Mouse (Mus musculus): ENCODE measurements around the gene Polr3h. TPM values are rescaled to one million over a fixed set of nuclear protein-coding genes. Genes with fewer than 3 reads are reported as not detected.

The Polr3h gene
- polyA plus RNA-seq, 2 experiments, result 25.0 to 71.6 TPM

DNA sequence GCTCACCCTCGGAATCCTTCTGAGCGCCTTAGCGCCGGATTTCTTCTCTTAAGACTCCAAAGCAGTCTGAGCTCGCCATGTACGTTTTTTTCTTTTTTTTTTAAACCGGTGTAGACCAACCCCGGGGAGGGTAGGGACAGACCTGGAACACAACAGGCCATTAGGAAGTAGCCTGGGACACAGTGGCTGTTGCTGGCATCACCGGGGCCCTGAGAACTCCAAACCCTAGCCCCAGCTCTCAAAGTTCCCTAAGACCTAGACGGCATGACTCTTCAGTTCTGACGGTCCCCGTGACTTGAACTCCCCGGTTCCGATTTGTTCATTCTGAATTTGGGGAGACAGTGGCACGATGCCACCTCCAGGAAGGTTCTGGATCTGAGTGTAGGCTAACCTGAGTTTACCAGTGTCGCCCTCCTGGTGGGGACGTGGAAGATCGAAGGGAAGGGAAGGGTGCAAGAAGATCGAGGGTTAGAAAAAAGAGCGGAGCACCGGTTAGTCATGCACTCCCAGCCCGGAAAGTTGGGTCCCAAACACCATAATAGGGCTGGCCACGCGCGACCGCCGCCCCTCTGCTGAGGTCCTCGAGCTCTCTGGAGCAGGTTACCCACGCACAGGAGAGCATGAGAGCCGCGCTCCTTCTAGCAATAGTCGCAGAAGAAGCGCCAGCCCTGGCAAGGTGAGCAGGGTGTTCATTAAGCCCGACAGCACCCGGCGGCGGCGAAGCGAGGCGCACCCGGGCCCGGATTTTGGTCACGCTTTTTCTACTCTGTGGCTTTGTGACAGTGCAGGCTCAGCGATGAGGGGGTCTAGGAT is 67.3 kb downstream of the Polr3h start, which contains the start of gene Tob2:
Gene Tob2, minus strand, starts transcription at position 280 of the 813 bp plus-strand sequence.
- H3K27me3 ChIP-seq (ENCODE audit: control insufficient read depth, insufficient read depth, low read length), result no peaks in the 10 kb centered on the region
- H3K4me2 ChIP-seq (replicated peaks; ENCODE audit: low read depth, low read length, severe bottlenecking), result peak within 1 kb of the TSS; percentile 95
- 1% methylated on average over 44 of the region's 44 CpGs for WGBS
- peak within 1 kb of the TSS; percentile 95 for H3K4me3 ChIP-seq (replicated peaks; ENCODE audit: low read length)
- TF ChIP-seq POLR2A (IDR thresholded peaks at IDR 0.05; ENCODE audit: borderline replicate concordance, extremely low read depth, insufficient read depth, insufficient read length), result no peak
- H3K9me3 ChIP-seq (ENCODE audit: control insufficient read depth, low read length), result no peaks in the 10 kb centered on the region
- peak within 1 kb of the TSS; percentile 82 for H3K9ac ChIP-seq (ENCODE audit: low read depth, low read length, severe bottlenecking)
- H3K27ac ChIP-seq (replicated peaks; ENCODE audit: low read depth, low read length), result peak within 1 kb of the TSS; percentile 95
- peaks cover 6% of the 10 kb centered on the region; the same call in 1 of the 2 replicates for H3K4me1 ChIP-seq (ENCODE audit: control insufficient read depth, insufficient read depth, low read length)
- H3K36me3 ChIP-seq (ENCODE audit: control insufficient read depth, insufficient read depth, low read length), result peaks cover 5% of the 10 kb centered on the region
- ATAC-seq (ENCODE audit: low FRiP score, low read depth) (peak; percentile 16), DNase-seq (ENCODE audit: low spot score) (peak; percentile 55)

DNA sequence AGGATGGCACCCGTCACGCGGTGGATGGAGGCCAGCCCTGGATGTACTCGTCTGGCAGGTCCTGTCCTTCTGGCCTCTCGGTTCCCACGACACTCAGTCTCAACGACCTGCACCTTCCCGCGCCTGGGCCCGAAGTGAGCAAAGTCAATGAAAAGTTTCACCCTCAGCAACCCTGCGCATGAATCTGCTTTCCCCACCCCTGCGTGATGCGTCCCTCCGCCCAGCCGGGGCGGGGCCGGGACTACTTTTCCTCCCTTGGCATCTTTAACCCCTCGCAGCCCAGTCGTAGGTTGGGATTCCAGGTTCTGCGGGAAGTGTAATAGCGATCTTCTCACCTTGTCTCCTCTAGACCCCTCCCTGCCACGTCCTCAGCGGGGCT is 67.9 kb downstream of the Polr3h start:
- Histone ChIP-seq H3K27me3 (ENCODE audit: control insufficient read depth, insufficient read depth, low read length) (no peaks in the 10 kb centered on the region), H3K27ac (replicated peaks; ENCODE audit: low read depth, low read length) (peak overlapping the region; percentile 95), H3K9ac (ENCODE audit: low read depth, low read length, severe bottlenecking) (peak overlapping the region; percentile 82), H3K36me3 (ENCODE audit: control insufficient read depth, insufficient read depth, low read length) (peaks cover 10% of the 10 kb centered on the region), H3K9me3 (ENCODE audit: control insufficient read depth, low read length) (no peaks in the 10 kb centered on the region), H3K4me2 (replicated peaks; ENCODE audit: low read depth, low read length, severe bottlenecking) (peak overlapping the region; percentile 95), H3K4me3 (replicated peaks; ENCODE audit: low read length) (peak overlapping the region; percentile 95), H3K4me1 (ENCODE audit: control insufficient read depth, insufficient read depth, low read length) (peaks cover 6% of the 10 kb centered on the region; the same call in 1 of the 2 replicates)
- WGBS, result 1% methylated on average over 21 of the region's 23 CpGs
- TF ChIP-seq POLR2A (IDR thresholded peaks at IDR 0.05; ENCODE audit: borderline replicate concordance, extremely low read depth, insufficient read depth, insufficient read length), result peak; percentile 99; the same call in 1 of the 2 replicates
- ATAC-seq (ENCODE audit: low FRiP score, low read depth) (peak; percentile 38), DNase-seq (ENCODE audit: low spot score) (peak; percentile 93)

DNA sequence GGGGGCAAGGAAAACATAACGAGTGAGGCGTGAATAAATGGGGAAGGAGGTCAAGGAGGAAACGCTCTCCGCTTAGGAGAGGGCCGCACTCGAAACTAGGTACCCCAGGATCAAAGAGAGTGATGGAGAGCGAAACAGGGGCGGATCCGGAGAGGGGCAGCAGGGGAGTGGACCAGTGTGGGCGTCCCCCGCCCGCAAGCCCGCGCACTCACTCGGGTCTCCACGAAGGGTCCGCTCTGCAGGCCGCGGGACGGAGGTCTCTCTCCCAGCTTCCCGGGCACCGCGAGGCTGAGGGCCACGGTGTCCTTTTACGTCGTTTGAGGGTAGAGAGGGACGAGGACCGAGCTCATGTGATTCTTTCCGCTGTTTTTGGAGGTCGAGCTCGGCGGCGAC is 68.3 kb downstream of the Polr3h start:
- peak overlapping the region; percentile 82 for H3K9ac ChIP-seq (ENCODE audit: low read depth, low read length, severe bottlenecking)

DNA sequence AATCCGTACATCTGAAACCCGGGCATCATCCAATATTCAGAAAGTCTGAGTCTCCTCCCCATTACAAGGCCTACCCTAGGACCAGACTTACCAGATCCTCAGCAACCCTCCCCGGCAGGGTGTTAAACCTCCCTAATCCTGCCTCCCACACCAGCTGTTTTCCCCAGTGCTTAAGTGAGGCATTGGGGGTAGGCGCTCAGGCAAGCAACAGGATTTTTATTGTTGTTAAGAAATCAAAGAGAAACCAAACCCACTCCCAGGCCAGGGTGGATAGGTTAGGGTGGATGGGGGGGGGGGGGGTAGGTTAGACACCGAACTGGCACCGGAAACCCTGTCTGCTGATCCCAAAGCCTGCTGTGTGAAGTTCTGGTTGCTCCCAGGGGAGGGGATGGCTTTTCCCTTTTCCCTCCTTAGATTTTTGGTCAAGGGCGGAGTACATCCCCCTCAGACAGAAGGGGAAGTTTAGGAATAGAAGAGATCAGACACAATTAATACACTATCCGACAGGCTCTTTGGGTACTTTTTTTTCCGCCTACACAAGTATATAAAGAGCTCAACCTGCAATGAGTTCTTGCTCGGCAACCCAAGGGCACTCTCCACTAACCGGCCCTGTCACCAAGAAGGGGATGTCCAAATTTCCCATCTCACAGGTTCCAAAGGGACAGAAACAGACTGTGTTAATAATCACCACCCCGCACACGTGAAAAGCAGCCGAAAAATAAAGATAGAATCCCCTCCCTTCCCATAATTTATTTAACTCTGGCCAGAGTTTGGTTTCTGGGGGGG is 68.9 kb downstream of the Polr3h start:
- DNase-seq (ENCODE audit: low spot score), result peak; percentile 15
- ATAC-seq (ENCODE audit: low FRiP score, low read depth), result no peak
- H3K36me3 ChIP-seq (ENCODE audit: control insufficient read depth, insufficient read depth, low read length), result peaks cover 19% of the 10 kb centered on the region

More for the DNA sequence above, 68.3 kb downstream of the Polr3h start:
- Histone ChIP-seq H3K36me3 (ENCODE audit: control insufficient read depth, insufficient read depth, low read length) (peaks cover 13% of the 10 kb centered on the region), H3K9me3 (ENCODE audit: control insufficient read depth, low read length) (no peaks in the 10 kb centered on the region), H3K4me2 (replicated peaks; ENCODE audit: low read depth, low read length, severe bottlenecking) (peak overlapping the region; percentile 95), H3K4me1 (ENCODE audit: control insufficient read depth, insufficient read depth, low read length) (peaks cover 6% of the 10 kb centered on the region; the same call in 1 of the 2 replicates), H3K27me3 (ENCODE audit: control insufficient read depth, insufficient read depth, low read length) (no peaks in the 10 kb centered on the region), H3K4me3 (replicated peaks; ENCODE audit: low read length) (peak overlapping the region; percentile 95), H3K27ac (replicated peaks; ENCODE audit: low read depth, low read length) (peak overlapping the region; percentile 95)
- no peak for TF ChIP-seq POLR2A (IDR thresholded peaks at IDR 0.05; ENCODE audit: borderline replicate concordance, extremely low read depth, insufficient read depth, insufficient read length)
- ATAC-seq (ENCODE audit: low FRiP score, low read depth) (no peak), DNase-seq (ENCODE audit: low spot score) (peak; percentile 9)
- 0% methylated on average over 27 of the region's 33 CpGs for WGBS

More for the DNA sequence above, 68.9 kb downstream of the Polr3h start:
- H3K9ac ChIP-seq (ENCODE audit: low read depth, low read length, severe bottlenecking), result peak overlapping the region; percentile 82
- H3K27me3 ChIP-seq (ENCODE audit: control insufficient read depth, insufficient read depth, low read length), result no peaks in the 10 kb centered on the region
- no peaks in the 10 kb centered on the region for H3K9me3 ChIP-seq (ENCODE audit: control insufficient read depth, low read length)
- H3K27ac ChIP-seq (replicated peaks; ENCODE audit: low read depth, low read length), result peak overlapping the region; percentile 95; the same call in 1 of the 2 replicates
- TF ChIP-seq POLR2A (IDR thresholded peaks at IDR 0.05; ENCODE audit: borderline replicate concordance, extremely low read depth, insufficient read depth, insufficient read length), result no peak
- H3K4me2 ChIP-seq (replicated peaks; ENCODE audit: low read depth, low read length, severe bottlenecking), result peak overlapping the region; percentile 95
- WGBS, result under 1% methylated on average over 14 of the region's 14 CpGs
- H3K4me3 ChIP-seq (replicated peaks; ENCODE audit: low read length), result peak overlapping the region; percentile 95
- H3K4me1 ChIP-seq (ENCODE audit: control insufficient read depth, insufficient read depth, low read length), result peaks cover 6% of the 10 kb centered on the region; the same call in 1 of the 2 replicates

All from limb, embryonic 14.5 days (tissue).